Mouse (Mus musculus) urinary bladder, postnatal 25 days (tissue): ENCODE data around the gene Ttll5.

Source experiments
- DNase-seq: peaks from one replicate; pipeline ENCODE4 v3.0.0; 2022; ENCODE audit warnings: low spot score

Ttll5 gene

DNA sequence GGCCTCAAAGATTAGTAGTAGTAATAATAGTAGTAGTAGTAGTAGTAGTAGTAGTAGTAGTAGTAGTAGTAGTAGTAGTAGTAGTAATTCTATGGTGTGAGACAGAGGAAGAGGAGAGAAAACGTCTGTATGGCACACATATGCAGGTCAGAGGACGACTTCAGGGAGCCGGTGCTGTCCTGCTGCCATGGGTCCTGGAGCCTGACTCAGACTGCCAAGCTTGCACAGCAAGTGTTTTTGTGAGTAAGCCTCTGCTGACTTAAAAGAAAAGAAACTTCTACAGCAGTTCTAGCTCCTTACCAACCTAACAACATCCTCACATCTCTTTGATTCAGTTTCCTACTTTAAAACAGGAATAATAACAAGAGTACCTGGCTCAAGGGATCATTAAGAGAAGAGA lies 190.2 kb downstream of the Ttll5 start:
- DNase-seq: no peak

DNA sequence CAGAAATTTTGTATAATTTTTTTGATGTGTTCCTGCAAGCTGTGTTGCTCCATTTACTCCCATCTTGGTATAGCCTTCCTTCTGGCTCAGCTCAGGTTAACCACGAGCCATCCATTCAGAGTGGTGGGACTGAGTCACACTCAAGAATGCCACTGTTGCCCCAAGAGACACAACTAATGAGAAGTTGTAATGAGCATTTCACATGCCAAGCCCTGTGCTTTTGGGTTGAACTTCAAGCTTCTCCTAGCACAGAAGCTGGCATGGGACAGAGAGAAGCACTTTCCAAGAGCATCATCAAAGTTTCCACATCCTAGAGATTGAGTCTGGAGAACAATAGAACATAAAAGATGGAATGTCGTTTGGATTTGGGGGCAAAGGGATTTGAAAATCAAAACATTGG lies 190.7 kb downstream of the Ttll5 start:
- no peak for DNase-seq

DNA sequence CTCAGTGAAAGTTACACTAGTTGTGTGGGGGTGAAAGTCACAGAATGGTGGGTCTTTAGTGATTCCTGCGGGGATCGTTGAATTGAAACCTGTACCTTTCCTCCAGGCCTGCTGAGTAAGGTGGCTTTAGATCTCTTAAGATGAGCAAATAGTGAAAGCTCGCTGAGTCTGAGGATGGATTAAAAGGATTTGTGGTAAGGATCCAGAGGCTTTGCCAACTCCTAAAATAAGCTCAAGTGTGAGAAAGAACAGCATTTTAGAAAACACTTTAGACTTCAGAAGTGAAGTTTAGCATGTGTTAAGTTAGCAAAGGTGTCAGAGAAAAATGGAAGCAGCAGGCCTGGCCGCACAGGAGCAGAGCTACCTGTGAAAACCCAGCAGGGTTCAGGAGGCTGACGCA lies 192.9 kb downstream of the Ttll5 start:
- DNase-seq: no peak

DNA sequence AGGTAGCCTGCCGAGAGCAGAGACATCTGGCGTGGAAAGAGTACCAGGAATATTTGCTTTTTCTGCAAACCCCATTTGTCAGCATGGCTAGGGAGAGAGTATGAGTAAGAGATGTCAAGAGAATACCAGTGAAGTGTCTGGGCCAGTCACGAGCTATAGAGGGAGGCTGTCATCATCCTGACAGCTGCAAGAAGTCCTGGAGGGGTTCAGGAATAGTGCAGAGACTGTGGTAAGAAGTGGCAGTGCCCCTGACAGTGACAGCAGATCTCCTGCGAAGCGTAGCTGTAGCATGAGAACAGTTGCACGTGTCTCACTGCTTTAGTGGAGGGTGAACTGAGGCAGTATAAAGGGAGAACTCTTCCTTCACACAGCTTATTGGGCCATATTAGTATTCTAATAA lies 197.1 kb downstream of the Ttll5 start:
- DNase-seq: no peak

DNA sequence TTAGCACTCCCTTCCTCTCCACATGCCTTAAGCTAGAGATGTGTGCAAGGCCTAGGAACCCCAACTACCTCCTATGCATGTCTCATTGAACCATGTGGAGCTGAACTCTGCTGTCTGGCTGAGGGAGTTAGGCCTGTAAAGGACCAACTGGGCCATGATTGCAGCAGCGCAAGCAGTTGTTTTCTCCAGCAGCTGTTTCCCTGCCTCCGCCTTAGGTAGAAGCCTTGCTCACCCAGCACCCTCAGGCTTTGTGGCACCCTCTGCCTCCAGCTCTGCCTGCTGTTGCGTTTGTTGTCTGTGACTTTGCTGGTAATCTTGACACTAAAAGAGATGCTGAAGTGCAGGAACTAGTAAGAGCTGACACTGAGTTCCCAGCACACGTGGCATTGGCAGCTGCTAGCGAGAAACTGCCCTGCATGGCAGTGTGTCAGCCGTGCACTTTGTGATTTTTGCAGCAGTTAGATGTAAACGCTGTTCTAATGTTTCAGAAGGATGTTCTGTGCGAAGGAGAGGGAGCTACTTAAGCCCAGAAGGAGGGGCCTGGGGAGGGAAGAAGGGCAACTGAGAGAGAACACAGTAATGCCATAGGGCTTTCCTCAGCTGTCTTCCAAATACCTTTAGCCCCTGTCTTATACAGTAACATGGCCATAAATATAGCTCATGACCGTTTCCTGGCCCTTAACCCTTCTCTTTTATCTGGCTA lies 198.0 kb downstream of the Ttll5 start:
- no peak for DNase-seq

DNA sequence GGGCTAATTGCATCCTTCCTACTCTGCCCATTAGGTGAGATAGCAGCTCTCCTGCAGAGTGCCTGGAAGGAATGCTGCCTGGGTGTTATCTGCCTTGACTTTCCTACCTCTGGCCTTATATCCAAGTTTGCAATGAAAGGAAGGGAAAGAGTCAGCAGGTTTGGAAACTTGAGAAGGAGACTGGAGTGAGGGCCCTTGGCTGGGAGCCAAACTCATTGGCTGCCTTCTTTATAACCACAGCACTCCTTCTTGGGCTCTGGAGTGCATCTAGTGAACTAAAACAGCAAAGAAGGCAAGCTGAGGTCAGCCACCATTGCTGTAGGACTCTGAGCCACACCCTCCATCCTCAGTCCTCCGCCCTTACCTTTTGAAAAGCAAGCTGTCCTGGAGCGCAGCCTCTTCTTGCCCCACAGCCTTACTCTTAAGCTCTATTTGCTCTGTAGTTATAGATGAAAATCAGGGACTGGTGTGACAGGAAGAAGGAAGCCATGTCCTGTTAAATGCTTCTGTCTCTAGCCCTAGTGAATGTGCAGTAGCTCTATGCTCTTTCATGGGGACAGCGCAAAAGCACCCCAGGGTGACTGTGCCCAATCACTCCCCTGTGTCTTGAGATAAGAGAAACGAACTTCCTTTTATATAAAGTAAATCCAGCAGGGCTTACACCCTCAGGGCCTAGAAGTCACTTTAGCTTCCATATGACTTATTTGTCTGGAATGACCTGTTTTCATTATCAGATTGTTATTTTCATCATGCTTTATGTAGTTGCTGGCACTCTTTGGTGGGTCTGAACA lies 198.8 kb downstream of the Ttll5 start:
- no peak for DNase-seq

DNA sequence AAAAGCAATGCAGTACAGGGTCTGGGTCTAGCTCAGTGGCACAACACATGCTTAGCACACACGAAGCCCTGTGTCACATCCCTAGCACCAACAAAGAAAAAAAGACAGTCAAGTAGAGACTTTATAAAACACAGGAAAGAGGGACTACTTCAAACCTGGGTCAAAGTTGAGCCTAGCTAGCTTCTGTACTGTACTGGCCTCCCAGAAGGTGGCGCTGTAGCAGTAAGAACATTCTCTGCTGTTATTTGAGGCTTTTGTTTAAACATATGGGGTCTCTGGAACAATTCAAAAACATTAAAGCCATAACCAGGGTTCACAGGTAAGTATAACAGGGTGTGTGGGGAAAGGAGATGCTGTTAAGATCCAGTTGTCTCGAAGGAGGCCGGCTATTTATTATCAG lies 200.0 kb downstream of the Ttll5 start:
- DNase-seq: peak; percentile 31

DNA sequence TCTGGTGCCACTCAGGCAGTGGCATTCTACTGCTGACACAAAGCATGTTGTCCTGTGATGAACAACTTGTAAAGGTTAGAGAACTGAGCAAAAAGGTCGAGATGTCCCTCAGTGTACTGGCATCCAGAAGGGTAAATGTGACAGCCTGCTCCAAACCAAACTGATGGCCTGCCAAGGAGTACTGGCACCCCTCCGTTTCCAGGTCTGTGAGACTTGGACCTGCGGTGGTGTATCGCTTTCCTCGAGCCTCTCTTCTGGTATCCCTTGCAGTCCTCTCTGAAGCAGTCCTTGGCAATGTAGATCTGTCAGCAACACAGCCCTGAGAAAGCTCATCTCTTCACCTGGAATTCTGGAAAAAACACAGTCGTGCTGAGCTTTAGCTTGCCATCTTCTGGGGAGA lies 201.0 kb downstream of the Ttll5 start:
- no peak for DNase-seq

DNA sequence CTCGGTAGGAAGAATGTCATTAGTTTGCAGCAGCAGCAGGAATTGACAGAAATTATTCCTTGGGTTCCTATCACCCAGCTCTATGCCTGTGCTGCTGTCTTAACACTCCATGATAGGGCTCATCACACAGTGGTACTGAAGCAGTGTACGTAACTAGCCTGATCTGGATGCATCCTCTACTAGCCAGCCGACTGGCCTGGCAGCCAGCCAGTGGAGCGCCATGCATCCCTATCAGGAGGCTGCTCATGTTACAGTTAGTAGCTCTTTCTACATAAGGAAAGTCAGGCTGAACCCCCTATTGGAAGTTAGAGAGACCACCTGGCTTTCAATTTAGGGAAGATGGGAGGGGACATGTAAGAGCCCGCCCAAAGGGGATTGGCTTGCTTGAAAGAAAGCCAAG lies 202.5 kb downstream of the Ttll5 start:
- no peak for DNase-seq

DNA sequence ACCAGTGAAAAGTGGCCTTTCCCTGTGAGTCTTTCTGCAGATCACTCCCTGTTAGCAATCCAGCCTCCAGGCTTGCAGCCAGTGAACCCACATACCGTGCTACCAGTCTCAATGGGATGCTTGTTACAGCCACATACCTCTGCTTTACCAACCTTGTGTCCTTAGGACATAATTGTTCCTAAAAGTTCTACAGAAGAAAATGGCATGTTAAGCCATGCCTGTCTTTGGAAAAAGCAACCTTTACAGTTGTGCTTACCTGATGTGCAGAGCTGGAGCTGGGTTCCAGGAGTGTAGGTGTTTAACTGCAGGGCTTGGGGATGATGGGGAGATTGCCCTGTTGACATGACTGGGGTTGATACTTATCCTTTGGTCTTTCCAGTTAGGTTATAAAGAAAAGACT lies 203.3 kb downstream of the Ttll5 start:
- DNase-seq: no peak

DNA sequence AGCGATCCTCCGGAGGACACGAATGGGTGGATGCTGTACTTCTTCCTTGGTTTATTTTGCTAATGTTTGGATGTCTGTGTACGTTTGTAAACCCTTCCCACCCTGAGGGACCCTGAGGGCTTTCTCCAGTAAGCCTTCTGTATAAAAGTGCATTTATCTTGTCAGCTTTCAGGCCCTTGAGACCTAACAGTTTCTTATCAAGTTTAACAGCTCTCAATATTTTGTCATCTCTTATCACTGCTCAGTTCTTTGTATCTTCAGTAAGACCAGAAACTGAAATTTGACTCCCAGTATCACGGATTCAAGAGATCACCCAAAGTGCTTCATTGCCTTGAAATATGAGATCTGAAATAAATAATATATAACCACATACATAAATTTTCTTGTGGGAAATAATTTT lies 206.5 kb downstream of the Ttll5 start:
- DNase-seq: no peak

DNA sequence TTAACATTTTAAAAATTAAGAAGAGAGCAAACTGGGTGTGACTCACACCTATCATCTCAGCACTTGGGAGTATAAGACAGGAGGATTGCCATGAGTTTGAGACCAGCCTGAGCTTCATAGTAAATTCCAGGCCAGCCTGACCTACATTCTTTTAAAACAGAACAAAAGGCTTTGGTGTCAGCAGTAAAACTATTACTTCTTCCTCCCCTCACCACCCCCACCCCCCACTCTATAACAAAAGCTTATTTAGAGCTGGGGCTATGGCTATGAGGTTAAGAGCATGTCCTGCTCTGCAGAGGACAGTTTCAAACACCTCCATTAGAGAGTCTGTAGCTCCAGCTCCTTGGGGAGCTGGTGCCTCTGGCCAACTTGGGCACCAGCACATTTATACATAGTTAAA lies 211.1 kb downstream of the Ttll5 start:
- no peak for DNase-seq

DNA sequence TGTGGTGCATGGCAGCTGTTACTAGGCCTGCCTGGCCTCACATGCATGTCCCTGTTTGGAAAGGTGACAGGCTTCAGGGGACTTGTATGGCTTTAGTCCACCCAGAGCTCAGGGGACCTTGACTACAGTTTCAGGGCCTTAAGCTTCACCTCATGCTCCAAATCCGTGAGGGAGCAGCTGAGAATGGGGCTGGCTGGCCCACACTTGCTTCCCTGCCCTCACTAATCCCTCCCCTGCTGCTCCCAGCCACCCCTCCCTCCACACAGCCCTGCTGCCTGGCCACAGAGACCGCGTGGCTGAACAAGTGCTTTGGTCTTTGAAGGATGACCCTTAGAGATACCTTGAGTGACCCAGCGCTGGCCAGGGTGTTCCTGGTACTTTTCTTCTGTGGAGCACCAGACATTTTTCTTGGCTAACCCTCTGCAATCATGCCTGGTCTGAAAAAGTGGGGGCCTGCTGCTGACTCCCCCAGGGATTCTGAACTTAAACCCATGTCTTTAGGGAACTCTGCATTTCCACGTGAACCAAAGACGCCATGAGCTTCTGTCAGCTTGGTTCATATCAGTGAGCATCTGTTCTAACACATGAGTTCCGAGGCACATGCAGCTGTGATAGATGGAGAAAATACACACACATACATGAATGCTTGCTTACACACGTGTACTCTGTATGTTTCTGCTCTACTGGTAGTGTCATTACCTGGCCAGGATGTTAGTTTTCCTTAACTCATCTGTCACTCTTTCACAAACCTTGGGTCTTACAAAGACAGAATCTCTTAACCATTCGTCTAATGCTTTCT lies 212.1 kb downstream of the Ttll5 start:
- DNase-seq: no peak

DNA sequence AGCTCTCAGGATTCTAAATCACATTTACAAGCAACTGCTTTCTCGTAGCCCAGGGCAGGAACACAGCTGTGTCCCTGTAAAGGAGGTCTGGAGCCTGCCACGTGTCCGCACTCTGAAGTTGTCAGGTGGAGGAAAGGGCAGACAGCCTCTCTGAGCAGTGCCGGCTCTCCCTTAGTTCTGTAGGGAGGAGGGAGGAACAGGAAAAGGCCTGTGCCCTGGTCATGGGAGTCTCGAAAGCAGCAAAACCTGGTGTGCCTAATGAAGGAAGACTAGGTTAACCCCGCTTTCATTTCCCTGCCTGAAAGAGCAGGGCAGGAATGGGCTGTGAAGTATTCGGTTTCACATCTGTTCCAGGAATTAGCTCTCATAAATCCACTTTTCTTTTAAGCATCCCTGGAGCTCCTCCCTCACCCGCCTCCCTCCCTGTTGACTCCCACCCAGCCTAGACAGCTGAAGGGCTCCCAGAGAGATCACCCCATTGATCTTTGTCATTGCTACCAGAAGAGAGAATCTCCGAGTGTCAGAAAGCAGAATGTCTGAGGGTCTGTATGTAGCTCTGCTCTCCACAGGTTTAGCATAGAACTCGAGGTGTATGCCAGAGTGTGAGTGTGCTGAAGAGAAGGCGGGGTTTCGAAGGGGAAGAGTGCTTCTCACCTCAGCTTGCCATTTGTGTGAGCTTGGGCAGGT lies 212.9 kb downstream of the Ttll5 start:
- DNase-seq: no peak

DNA sequence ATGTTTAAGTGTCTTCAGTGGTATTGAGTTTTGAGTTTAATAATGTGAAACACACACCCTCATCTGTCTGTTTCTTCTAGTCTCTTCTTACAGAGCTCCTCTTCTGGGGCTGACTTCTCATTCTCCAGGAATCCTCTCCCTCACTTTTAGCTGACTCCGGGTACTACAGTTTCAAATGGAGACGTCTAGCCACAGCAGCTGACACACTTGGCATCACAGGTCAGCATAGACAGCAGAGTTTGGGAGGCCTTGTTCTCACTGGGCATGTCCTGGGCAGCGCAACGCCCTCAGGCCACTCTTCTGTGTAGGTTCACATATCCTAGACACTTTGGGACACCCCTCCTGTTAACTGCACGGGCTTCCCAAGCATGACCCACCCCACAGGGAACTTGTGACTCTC lies 214.6 kb downstream of the Ttll5 start:
- DNase-seq: no peak

DNA sequence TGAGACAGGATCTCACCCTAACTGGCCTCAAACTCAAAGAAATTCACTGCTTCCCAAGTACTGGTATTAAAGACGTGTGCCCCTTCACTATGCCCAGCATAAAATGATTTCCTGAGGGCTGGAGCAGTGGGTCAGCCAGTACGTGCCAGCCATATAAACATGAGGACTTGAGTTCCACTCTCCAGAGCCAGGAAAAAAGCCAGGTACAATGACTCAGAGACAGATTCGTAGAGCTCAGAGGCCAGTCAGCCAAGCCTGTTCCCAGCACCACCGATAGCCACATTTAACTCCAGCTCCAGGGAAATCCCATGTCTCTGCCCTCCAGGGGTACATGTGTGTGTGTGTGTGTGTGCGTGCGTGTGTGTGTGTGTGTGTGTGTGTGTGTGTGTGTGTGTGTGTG lies 215.3 kb downstream of the Ttll5 start:
- no peak for DNase-seq

DNA sequence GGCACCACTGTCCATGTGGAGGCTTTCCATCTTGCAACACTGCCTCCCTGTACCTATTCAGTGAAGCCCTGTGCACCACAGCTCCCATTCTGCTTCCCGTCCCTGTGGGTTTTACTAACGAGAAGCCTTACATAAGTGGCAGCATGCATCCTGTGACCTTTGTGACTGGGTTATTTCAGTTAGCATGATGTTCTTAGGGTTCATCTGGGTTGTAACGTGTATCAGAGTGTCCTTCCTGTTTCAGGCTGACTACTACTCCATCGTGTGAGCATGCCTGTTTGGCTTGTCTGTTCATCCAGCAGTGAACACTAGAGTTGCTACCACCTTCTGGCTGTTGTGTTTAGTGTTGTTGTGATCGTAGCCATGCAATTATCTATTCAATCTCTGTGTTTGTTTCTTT lies 221.7 kb downstream of the Ttll5 start:
- DNase-seq: no peak

DNA sequence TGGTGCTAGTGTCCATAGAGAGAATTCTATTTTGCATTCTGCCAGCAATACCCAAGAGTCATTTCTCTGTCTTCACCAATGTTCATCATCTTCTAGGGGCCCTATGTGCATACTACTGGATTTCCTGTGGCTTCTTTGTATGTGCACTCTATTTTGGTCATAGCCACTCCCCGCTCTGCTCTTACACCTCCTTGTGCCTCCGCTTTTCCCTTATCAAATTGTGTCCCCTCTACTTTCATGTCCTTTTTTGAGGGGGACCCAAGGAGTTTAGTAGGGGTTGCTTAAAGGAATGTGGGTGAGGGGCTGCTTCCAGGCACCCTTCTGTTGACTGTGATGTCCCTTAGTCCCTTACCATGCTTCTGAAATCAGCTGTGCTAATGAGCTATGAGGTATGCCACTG lies 222.3 kb downstream of the Ttll5 start:
- DNase-seq: no peak

DNA sequence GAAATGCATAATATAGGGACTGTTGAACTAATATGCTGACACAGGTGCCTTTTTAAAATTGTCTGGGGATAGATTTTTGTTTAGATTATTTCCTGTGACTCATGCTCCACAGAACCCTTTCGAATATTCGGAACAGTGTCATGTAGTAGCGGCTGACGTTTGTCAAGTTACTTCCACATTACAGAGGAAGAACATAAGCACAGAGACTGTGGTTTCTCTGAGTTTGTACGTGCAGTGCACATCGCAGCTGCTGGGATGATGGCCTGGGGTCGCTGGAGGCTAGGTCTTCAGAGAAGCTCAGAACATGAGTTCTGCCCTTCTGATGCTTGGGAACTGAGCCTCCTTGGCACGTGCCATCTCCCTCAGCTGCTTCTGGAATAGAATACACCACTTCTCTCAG lies 222.9 kb downstream of the Ttll5 start:
- DNase-seq: no peak

DNA sequence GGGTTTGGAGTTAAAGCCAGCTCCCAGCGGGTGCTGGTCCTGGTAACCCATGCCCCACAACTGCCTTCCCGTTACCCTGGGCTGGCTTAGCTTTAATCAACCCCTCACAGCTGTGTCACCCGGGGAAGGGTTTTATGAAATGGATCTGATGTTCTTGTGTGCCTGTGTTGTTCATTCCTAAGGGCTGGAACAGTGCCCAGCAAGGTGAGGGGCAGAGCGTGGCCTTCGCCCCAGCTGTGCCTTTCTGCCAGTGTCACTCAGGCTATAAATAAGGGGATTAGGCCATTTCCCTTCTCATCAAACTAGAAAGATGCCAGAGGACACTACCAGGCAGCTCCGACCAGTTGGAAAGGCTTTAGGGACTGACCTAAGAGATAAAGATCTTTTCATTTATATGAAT lies 225.4 kb downstream of the Ttll5 start:
- no peak for DNase-seq

DNA sequence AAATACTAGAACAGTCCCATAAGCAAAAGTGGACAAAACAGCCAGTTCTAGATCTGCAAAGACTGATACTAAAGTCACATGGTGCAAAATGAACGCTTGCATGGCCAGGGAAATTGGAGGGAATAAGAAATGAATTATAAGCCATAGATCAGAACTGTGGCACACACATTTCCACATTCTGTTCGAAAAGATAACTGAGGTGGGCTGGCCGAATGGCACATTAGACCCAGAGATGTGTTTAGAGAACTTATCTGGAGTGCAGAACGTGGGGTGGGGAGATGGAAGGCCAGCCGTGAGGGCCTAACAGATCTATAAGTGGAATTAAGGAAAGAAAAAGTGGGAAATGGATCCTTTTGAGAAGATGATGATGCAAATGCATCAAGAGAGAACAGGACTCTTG lies 227.0 kb downstream of the Ttll5 start:
- no peak for DNase-seq

DNA sequence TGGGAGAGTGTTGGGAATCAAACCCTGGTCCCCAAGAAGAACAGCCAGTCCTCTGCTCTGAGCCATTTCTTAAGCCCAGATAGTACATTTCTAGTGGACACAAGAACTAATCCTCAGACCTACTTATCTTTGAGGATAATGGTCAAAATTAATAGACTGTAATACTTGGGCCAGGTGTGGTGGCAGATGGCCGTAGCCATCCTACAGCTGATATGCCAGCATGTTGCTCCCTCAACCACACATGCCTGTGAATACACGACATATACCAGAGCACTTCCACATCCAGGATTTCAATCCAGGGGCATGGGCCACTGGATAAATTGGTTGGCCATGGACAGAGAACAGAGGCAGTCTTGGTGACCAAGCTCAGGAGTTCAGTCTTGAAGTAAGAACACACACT lies 230.8 kb downstream of the Ttll5 start:
- DNase-seq: no peak

DNA sequence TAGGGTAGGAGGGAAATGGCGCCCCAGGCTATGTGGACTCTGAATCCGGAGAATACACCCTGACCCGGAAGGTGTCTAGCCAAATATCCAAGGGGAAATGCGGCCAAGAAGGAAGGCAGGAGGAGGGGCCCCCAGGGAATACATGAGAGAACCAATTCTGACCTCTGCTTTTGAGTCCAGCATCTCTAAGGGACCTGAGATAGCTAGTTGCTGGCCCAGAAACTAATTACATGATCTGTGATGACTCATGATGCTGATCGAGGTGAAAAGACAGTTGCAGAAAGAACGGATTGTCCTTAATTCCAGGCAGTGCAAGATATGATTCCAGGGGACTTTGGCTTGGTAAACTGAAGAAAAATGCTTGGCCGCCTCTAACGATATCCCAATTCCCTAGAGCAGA lies 232.5 kb downstream of the Ttll5 start:
- no peak for DNase-seq
